Mouse (Mus musculus): ENCODE results near the gene Rabif. TPM values are rescaled to one million over a fixed set of nuclear protein-coding genes. Genes with fewer than 3 reads are reported as not detected.
A peak's percentile ranks its signal among the peaks of the same experiment; 100 is the strongest.

Rabif gene
- polyA plus RNA-seq, 1 experiment from 2014 or later, result 45.6 TPM

GRCm38 (mm10) chr1:134490903-134491801, 3.3 kb upstream of the Rabif start:
- no peak overlapping the region for H3K9ac ChIP-seq (replicated peaks)

GRCm38 (mm10) chr1:134492276-134492675, 2.2 kb upstream of the Rabif start:
- no peaks in the 10 kb centered on the region for H3K27me3 ChIP-seq
- H3K27ac ChIP-seq (replicated peaks), result no peak overlapping the region
- ATAC-seq (ENCODE audit: low FRiP score, low read depth), result no peak
- no peak overlapping the region for H3K4me2 ChIP-seq (replicated peaks)
- H3K4me1 ChIP-seq, result peaks cover 18% of the 10 kb centered on the region
- WGBS, result 77% methylated on average over 7 of the region's 7 CpGs
- H3K9me3 ChIP-seq, result no peaks in the 10 kb centered on the region
- no peak overlapping the region for H3K4me3 ChIP-seq
- peaks cover 32% of the 10 kb centered on the region for H3K36me3 ChIP-seq
- no peak overlapping the region for H3K9ac ChIP-seq (replicated peaks)

More at GRCm38 (mm10) chr1:134490903-134491801, 3.3 kb upstream of the Rabif start:
- no peak for ATAC-seq (ENCODE audit: low FRiP score, low read depth)
- H3K4me3 ChIP-seq, result no peak overlapping the region
- no peaks in the 10 kb centered on the region for H3K9me3 ChIP-seq
- peaks cover 17% of the 10 kb centered on the region for H3K4me1 ChIP-seq
- WGBS, result 91% methylated on average over 6 of the region's 6 CpGs
- H3K27me3 ChIP-seq, result no peaks in the 10 kb centered on the region
- no peak overlapping the region for H3K27ac ChIP-seq (replicated peaks)
- H3K36me3 ChIP-seq, result peaks cover 38% of the 10 kb centered on the region
- no peak overlapping the region for H3K4me2 ChIP-seq (replicated peaks)

DNA sequence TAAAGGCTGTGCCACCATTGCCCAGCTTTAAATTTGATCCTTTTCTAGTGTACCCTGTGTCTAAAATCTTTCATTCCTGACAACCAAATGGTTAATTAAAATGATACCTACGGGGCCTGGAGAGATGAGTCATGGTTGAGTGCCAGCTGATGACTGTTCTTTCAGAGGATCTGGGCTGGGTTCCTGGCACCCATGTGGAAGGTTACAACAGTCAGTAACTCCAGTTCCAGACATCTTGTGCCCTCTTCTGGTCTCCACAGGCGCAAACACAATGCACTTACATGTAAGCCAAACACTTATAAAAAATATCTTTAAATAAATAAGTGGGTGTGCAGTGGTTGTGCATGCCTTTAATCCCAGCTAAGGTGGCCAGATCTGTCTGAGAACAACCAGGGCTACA, 952 bp upstream of the Rabif start:
- WGBS, result 92% methylated on average over 2 of the region's 2 CpGs
- ATAC-seq (ENCODE audit: low FRiP score, low read depth), result no peak
- Histone ChIP-seq H3K36me3 (peaks cover 20% of the 10 kb centered on the region), H3K4me1 (peaks cover 18% of the 10 kb centered on the region), H3K4me3 (no peak overlapping the region), H3K9me3 (no peaks in the 10 kb centered on the region), H3K4me2 (replicated peaks) (no peak overlapping the region), H3K27me3 (no peaks in the 10 kb centered on the region), H3K27ac (replicated peaks) (no peak overlapping the region), H3K9ac (replicated peaks) (no peak overlapping the region)

DNA sequence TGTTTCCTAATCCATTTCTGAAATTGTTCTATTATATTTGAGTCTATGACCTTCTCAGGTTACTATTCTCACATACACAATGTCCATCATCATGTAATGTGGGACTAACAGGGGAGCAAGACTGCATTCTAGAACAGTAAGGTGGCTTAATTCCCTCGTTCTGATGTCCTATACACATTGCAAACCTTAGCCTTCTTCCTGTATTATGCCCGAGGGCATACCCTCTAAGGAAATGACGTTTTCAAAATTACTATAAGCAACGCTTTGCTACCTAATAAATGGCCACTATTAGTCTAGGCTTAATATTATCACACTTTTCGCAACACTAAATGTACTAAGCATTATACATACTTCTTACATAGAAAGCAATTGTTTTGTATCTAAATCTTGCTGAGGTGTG, 492 bp upstream of the Rabif start:
- Histone ChIP-seq H3K9me3 (no peaks in the 10 kb centered on the region), H3K4me3 (peak overlapping the region; percentile 72), H3K36me3 (peaks cover 16% of the 10 kb centered on the region), H3K27me3 (no peaks in the 10 kb centered on the region), H3K4me2 (replicated peaks) (peak overlapping the region; percentile 72), H3K4me1 (peaks cover 18% of the 10 kb centered on the region), H3K9ac (replicated peaks) (peak overlapping the region; percentile 32; the same call in 1 of the 2 replicates), H3K27ac (replicated peaks) (peak overlapping the region; percentile 89; the same call in 1 of the 2 replicates)
- peak; percentile 14; the same call in 1 of the 2 replicates for ATAC-seq (ENCODE audit: low FRiP score, low read depth)
- 21% methylated on average over 5 of the region's 5 CpGs for WGBS

- ATAC-seq (ENCODE audit: low FRiP score, low read depth), result no peak
- 22% methylated on average over 5 of the region's 5 CpGs for WGBS
These were observed 730 bp downstream of the Rabif start for GRCm38 (mm10) chr1:134495216-134495539.

DNA sequence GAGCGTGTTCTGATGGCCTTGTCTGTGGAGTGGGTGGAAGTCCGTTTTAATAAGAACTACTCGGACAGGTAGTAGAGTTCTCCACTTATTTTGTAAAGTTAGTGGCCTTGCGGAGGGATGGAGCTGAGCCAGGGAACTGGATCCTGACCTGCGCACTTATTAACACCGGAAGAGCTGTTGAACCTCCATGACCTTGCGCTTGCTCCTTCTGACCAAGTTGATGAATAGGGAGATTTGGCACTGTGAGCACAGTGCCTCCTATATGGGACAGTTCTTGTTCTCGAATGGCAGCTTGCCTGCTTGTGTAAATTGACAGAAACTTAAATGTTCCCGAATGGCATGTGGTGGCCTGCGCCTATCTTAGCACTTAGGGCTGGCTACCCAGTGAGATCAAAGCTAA, 1.5 kb downstream of the Rabif start:
- no peak for ATAC-seq (ENCODE audit: low FRiP score, low read depth)
- Histone ChIP-seq H3K9me3 (no peaks in the 10 kb centered on the region), H3K4me3 (no peak overlapping the region), H3K27ac (replicated peaks) (no peak overlapping the region), H3K4me1 (peaks cover 18% of the 10 kb centered on the region), H3K36me3 (0 out of 2 replicates have a peak, but pooled peaks cover 5% of the 10 kb centered on the region), H3K9ac (replicated peaks) (0 out of 2 replicates have a peak overlapping the region, but pooled peaks have one; percentile 11), H3K27me3 (no peaks in the 10 kb centered on the region), H3K4me2 (replicated peaks) (peak overlapping the region; percentile 72; the same call in 1 of the 2 replicates)
- 91% methylated on average over 10 of the region's 10 CpGs for WGBS

More at GRCm38 (mm10) chr1:134495216-134495539, 730 bp downstream of the Rabif start:
- Histone ChIP-seq H3K9ac (replicated peaks) (peak overlapping the region; percentile 65), H3K4me3 (peak overlapping the region; percentile 72), H3K4me1 (peaks cover 18% of the 10 kb centered on the region), H3K9me3 (no peaks in the 10 kb centered on the region), H3K36me3 (peaks cover 5% of the 10 kb centered on the region; the same call in 1 of the 2 replicates), H3K27ac (replicated peaks) (peak overlapping the region; percentile 89), H3K27me3 (no peaks in the 10 kb centered on the region), H3K4me2 (replicated peaks) (peak overlapping the region; percentile 72)

DNA sequence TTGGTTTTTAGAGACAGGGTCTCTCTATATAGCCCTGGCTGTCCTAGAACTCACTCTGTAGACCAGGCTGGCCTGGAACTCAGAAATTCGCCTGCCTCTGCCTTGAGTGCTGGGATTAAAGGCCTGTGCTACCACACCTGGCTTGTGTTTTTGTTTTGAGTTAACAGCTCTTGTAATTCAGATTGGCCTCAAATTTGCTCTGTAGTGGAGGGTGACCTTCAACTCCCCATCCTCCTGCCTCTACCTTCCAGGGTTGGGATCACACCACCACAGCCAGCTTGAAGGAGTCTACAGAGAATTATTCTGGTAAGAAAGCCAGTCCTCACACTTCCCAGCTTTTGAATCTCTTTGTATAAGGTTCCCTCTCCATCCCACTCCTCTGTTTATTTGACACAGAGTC, 6.5 kb downstream of the Rabif start:
- 100% methylated on average over 1 of the region's 1 CpGs for WGBS
- H3K36me3 ChIP-seq, result peaks cover 11% of the 10 kb centered on the region; the same call in 1 of the 2 replicates

DNA sequence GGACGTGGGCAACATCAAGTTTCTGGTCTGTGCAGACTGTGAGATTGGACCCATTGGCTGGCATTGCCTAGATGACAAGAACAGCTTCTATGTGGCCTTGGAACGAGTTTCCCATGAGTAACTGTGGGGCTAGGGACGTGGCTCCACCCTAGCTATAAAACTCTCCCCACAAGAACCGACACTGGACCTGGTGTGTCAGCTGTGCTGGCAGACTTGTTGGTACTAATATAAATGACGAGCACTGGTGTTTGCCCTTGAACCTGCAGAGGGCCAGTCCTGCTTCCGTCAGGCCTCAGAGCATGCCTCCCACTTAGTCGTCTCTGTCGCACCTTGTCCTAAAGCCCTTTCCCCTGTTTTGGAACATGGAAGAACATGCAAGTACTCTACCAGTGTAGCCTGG, 11.8 kb downstream of the Rabif start:
- ATAC-seq (ENCODE audit: low FRiP score, low read depth), result no peak
- no peak overlapping the region for H3K4me3 ChIP-seq
- no peaks in the 10 kb centered on the region for H3K9me3 ChIP-seq
- H3K4me1 ChIP-seq, result no peaks in the 10 kb centered on the region
- H3K9ac ChIP-seq (replicated peaks), result no peak overlapping the region
- no peaks in the 10 kb centered on the region for H3K27me3 ChIP-seq
- no peak overlapping the region for H3K27ac ChIP-seq (replicated peaks)
- peaks cover 25% of the 10 kb centered on the region for H3K36me3 ChIP-seq
- no peak overlapping the region for H3K4me2 ChIP-seq (replicated peaks)
- WGBS, result 89% methylated on average over 8 of the region's 8 CpGs

More for the DNA sequence above, 6.5 kb downstream of the Rabif start:
- H3K4me2 ChIP-seq (replicated peaks), result no peak overlapping the region
- H3K4me1 ChIP-seq, result peaks cover 3% of the 10 kb centered on the region
- H3K27ac ChIP-seq (replicated peaks), result no peak overlapping the region
- H3K9ac ChIP-seq (replicated peaks), result no peak overlapping the region
- ATAC-seq (ENCODE audit: low FRiP score, low read depth), result no peak
- no peaks in the 10 kb centered on the region for H3K27me3 ChIP-seq
- no peaks in the 10 kb centered on the region for H3K9me3 ChIP-seq
- H3K4me3 ChIP-seq, result no peak overlapping the region

DNA sequence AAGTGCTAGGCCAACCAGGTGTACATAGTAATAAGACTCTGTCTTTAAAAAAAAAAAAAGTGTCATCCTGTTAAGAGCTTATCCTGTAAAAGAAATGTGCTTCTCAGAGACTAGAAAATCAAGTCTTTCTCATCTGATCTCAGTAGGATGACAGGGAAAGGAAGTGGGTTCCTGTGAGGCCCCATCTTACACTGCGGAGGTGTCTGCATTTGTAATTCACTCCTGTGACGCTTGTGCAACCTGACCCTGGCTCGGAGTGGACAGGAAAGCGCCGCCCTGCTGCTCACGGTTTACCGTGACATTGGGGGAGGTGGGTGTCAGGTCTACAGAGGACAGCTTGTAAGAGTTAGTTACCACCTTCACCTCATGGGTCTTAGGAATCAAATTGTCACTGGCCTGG, 15.6 kb downstream of the Rabif start:
- H3K36me3 ChIP-seq, result peaks cover 24% of the 10 kb centered on the region
- H3K4me1 ChIP-seq, result peaks cover 17% of the 10 kb centered on the region
- no peak overlapping the region for H3K27ac ChIP-seq (replicated peaks)
- H3K27me3 ChIP-seq, result peaks cover 33% of the 10 kb centered on the region
- no peak overlapping the region for H3K4me3 ChIP-seq
- no peaks in the 10 kb centered on the region for H3K9me3 ChIP-seq
- no peak overlapping the region for H3K4me2 ChIP-seq (replicated peaks)
- no peak overlapping the region for H3K9ac ChIP-seq (replicated peaks)
- ATAC-seq (ENCODE audit: low FRiP score, low read depth), result no peak
- WGBS, result 71% methylated on average over 7 of the region's 7 CpGs

GRCm38 (mm10) chr1:134512183-134512582, 17.7 kb downstream of the Rabif start:
- ATAC-seq (ENCODE audit: low FRiP score, low read depth), result no peak
- no peak overlapping the region for H3K27ac ChIP-seq (replicated peaks)
- H3K4me3 ChIP-seq, result no peak overlapping the region
- H3K9ac ChIP-seq (replicated peaks), result no peak overlapping the region
- H3K27me3 ChIP-seq, result peaks cover 39% of the 10 kb centered on the region
- H3K9me3 ChIP-seq, result no peaks in the 10 kb centered on the region
- peaks cover 9% of the 10 kb centered on the region for H3K36me3 ChIP-seq
- no peak overlapping the region for H3K4me2 ChIP-seq (replicated peaks)
- peaks cover 27% of the 10 kb centered on the region for H3K4me1 ChIP-seq
- WGBS, result 74% methylated on average over 4 of the region's 4 CpGs

DNA sequence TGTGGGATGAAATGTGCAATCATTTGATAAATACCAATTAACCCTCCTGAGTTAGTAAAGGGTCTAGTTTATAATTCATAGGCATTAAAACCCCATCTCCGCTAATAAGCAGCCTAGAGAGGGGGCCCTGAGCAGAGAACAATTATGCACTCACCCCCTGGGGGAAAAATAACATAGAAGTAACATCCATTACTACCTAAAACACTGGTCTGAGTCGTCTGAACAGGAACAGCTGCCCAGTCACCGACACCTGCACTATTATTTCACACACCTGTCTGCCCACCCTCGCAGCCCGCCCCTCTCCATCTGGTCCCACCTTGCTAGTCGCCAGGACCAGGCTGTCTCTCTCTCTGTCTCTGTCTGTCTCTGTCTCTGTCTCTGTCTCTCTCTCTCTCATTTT, 18.1 kb downstream of the Rabif start:
- no peak for ATAC-seq (ENCODE audit: low FRiP score, low read depth)
- H3K36me3 ChIP-seq, result peaks cover 5% of the 10 kb centered on the region
- no peak overlapping the region for H3K4me2 ChIP-seq (replicated peaks)
- peaks cover 27% of the 10 kb centered on the region for H3K4me1 ChIP-seq
- H3K9ac ChIP-seq (replicated peaks), result no peak overlapping the region
- H3K4me3 ChIP-seq, result no peak overlapping the region
- H3K27ac ChIP-seq (replicated peaks), result no peak overlapping the region
- 69% methylated on average over 6 of the region's 6 CpGs for WGBS
- H3K9me3 ChIP-seq, result no peaks in the 10 kb centered on the region
- peaks cover 39% of the 10 kb centered on the region for H3K27me3 ChIP-seq

GRCm38 (mm10) chr1:134513312-134513860, 18.9 kb downstream of the Rabif start:
- Histone ChIP-seq H3K36me3 (no peaks in the 10 kb centered on the region), H3K9me3 (no peaks in the 10 kb centered on the region), H3K4me1 (peaks cover 27% of the 10 kb centered on the region), H3K4me2 (replicated peaks) (peak overlapping the region; percentile 71), H3K27me3 (peaks cover 39% of the 10 kb centered on the region), H3K4me3 (peak overlapping the region; percentile 43), H3K9ac (replicated peaks) (peak overlapping the region; percentile 56), H3K27ac (replicated peaks) (no peak overlapping the region)
- peak; percentile 56; the same call in 1 of the 2 replicates for ATAC-seq (ENCODE audit: low FRiP score, low read depth)
- WGBS, result under 1% methylated on average over 38 of the region's 38 CpGs
